Mouse (Mus musculus): ENCODE measurements at regions not wholly inside any gene's neighbourhood (a gene's known extent, or its start where the extent isn't known, plus 50 kb on each side); places are given as distances from the start of the nearest gene placed in this dataset.

GRCm38 (mm10) chr9:103892827-103893226 lies 109.5 kb upstream of the Nphp3 start:
- TF ChIP-seq EP300 (IDR thresholded peaks at IDR 0.05; ENCODE audit: insufficient read depth, low read depth, low read length) (no peak), POLR2A (IDR thresholded peaks at IDR 0.05; ENCODE audit: insufficient read depth, low read depth, low read length) (no peak)

Measured in heart, adult 2 months (tissue).